ENCODE assay signal across 25 mouse cellular contexts in the genomic region with DNA sequence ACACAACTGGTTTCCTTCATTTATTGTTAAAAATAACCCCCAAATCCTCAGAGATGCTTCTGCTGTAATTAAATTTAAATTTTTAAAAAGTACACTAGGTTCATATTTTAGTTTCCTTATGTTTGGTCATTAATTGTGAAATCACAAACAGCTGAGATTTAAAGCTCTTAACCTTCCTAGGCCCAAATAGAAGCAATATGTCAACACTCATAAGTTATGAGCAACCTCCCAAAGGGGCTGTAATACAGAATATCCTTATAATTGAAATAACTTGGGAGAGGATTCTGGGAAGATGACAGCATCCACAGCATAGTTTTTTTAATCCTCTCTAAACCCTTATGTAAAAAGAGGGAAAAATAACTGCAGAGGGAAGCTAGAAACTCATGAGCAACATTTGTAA.
"Had no signal": no experiment of that assay in that cellular context is flagged by ENCODE, and none has a peak within 500 bp of the region (broad histone marks: within the 10 kb centered on the region; RNA-seq: fewer than 3 reads in every experiment).

No protein-coding gene starts in this region.

- DNase-seq: gastrocnemius, postnatal 14 days; gastrocnemius, postnatal 36 days; heart, adult 11 months; heart, adult 2 months; heart, postnatal 14 days; heart, postnatal 36 days; kidney, adult 11 months; kidney, adult 2 months; kidney, adult 9 months; kidney, postnatal 10 days; kidney, postnatal 36 days; layer of hippocampus, adult 9-11 months; layer of hippocampus, postnatal 36 days; left cerebral cortex, postnatal 4 days had no signal

- ATAC-seq: intestine, embryonic 16.5 days had no signal

- H3K4me2 ChIP-seq: heart, embryonic 13.5 days; heart, embryonic 15.5 days; hindbrain, embryonic 13.5 days; hindbrain, embryonic 15.5 days; kidney, embryonic 15.5 days; limb, embryonic 12.5 days; limb, embryonic 15.5 days had no signal

- H3K27ac ChIP-seq: heart, adult 2 months; heart, embryonic 13.5 days; heart, embryonic 15.5 days; hindbrain, embryonic 13.5 days; hindbrain, postnatal 0 days; kidney, embryonic 15.5 days; limb, embryonic 12.5 days; limb, embryonic 15.5 days; liver, embryonic 14.5 days had no signal

- H3K9me3 ChIP-seq: heart, embryonic 13.5 days; heart, embryonic 15.5 days; hindbrain, embryonic 15.5 days; kidney, embryonic 15.5 days; limb, embryonic 15.5 days; liver, embryonic 12.5 days had no signal

- H3K4me3 ChIP-seq: heart, adult 2 months; heart, embryonic 13.5 days; heart, embryonic 15.5 days; hindbrain, embryonic 13.5 days; hindbrain, embryonic 15.5 days; kidney, embryonic 15.5 days; limb, embryonic 12.5 days; limb, embryonic 15.5 days; liver, embryonic 12.5 days had no signal

- H3K9ac ChIP-seq: heart, embryonic 13.5 days; heart, embryonic 15.5 days; hindbrain, embryonic 13.5 days; hindbrain, embryonic 15.5 days; kidney, embryonic 15.5 days; limb, embryonic 12.5 days; limb, embryonic 15.5 days; liver, embryonic 14.5 days had no signal

- H3K36me3 ChIP-seq: heart, embryonic 13.5 days; heart, embryonic 15.5 days; hindbrain, embryonic 13.5 days; hindbrain, embryonic 15.5 days; kidney, embryonic 15.5 days; limb, embryonic 12.5 days; limb, embryonic 15.5 days; liver, embryonic 12.5 days had no signal

- H3K27me3 ChIP-seq: heart, embryonic 13.5 days; heart, embryonic 15.5 days; hindbrain, embryonic 13.5 days; hindbrain, embryonic 15.5 days; kidney, embryonic 15.5 days; limb, embryonic 12.5 days; limb, embryonic 15.5 days had no signal
